Mouse (Mus musculus) brown adipose tissue, adult 24 weeks (tissue): ENCODE results near the gene Mettl17. TPM values are rescaled to one million over a fixed set of nuclear protein-coding genes. Genes with fewer than 3 reads are reported as not detected.
"Not testable (repeated sequence)": the region's sequence is repeated elsewhere in the genome, so short reads cannot be mapped to it uniquely, and the experiment has no call there.

Experiments
- H3K27ac ChIP-seq: fragments of 200-500 bp; replicated peaks from 2 replicates; pipeline ENCODE4 v1.5.1; 2012; ENCODE audit warnings: low read depth, mild to moderate bottlenecking, low read length
- H3K4me1 ChIP-seq: fragments of 200-500 bp; 2 replicates; pipeline ENCODE4 v1.6.1; 2012; ENCODE audit warnings: low read length, mixed read lengths; ENCODE audit not compliant: control insufficient read depth, insufficient read depth, insufficient read length
- H3K4me3 ChIP-seq: fragments of 200-500 bp; 2 replicates; pipeline ENCODE4 v1.5.1; 2012; ENCODE audit warnings: low read depth, mild to moderate bottlenecking, low read length, moderate library complexity; ENCODE audit not compliant: insufficient read depth
- polyA plus RNA-seq: library from polyadenylated mRNA; stranded (reverse); fragments of >200 nt; gene quantifications from 2 replicates; pipeline ENCODE4 v1.2.4, GENCODE M21; 2012; ENCODE audit not compliant: missing spikeins, insufficient read depth, insufficient read length

Gene Mettl17
- polyA plus RNA-seq: 8.3 and 21.2 TPM in 2 replicates

DNA sequence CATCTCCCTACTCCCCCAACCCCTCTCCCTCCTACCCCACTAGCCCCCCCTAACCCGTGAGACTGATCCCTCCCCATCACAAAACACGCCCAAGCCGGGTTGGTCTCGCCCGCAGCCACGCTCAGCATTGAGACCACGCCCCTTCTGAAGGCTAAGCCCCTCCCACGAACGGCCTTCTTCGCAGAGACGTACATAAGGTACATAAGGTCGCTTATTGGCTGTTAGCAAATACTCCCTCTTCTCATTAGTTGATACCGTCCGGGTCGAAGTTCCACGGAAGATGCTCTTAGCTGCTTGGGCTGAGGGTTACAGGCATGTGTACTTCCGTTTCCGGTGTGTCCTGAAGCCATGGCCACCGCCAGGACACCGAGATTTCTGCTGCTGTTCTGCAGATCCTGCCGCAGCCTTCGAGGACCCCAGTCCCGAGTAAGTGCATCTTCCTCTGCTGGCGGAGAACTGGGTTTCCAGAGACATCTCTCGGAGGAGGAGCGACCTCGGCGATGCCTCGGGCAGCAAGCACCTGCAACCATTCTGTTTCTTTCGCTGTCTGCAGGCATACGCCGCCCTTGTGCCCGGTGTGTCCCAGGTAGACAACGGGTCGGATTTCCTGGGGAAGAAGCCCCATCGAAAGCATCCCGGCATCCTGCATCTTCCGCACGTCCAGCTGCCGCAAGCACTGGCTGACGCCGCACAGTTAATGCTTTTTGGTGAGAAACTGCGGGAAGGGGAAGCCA, at the start of gene Mettl17:
TSS of gene Mettl17 (plus strand) at position 245 of the 734 bp plus-strand sequence.
- Histone ChIP-seq H3K4me1 (no peaks in the 10 kb centered on the region), H3K4me3 (peak within 1 kb of the TSS; percentile 86), H3K27ac (no peak within 1 kb of the TSS)

DNA sequence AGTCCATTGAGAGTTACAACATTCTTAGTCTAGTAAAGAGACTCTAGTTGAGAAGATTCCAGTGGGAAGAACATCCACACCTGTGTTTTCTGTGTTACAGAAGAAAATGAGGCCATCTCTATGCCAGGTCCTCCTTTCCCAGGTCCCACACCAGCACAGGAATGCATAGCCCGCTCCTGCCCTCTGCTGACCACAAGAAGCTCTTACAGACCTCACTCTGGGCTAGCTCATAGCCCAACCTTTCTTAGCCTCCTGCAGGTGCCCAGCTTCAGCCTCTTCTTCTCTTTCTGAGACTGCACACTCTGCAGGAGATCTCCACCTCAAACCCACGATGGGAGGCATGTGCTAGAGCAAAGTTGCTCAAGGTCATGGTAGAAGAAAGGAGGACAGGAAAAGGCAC, 46.2 kb upstream of the Mettl17 start:
- H3K4me3 ChIP-seq, H3K4me1 ChIP-seq, H3K27ac ChIP-seq: not testable (repeated sequence)

GRCm38 (mm10) chr14:51842250-51842649, 42.4 kb upstream of the Mettl17 start:
- no peaks in the 10 kb centered on the region for H3K4me1 ChIP-seq
- H3K4me3 ChIP-seq: no peak overlapping the region
- H3K27ac ChIP-seq: no peak overlapping the region

DNA sequence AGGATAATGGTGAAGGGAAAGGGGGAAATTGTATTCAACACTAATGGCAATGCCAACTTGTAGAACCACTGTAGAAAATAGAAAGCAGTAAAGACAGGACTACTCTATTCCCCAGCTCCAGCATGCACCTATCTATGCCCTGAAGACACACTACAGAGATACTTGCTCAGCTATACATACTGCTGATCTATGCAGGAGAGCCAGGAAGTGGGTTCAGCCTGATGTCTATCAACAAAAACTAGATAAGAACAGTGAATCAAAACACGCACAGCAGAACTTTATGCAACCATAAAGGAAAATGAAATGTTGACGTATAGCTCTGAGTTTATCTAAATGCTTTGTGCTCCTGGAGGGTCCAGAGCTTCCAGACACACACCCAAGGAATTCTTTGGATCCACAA, 41.9 kb upstream of the Mettl17 start:
- Histone ChIP-seq H3K4me3 (no peak overlapping the region), H3K27ac (no peak overlapping the region), H3K4me1 (no peaks in the 10 kb centered on the region)

GRCm38 (mm10) chr14:51843882-51844281, 40.8 kb upstream of the Mettl17 start:
- Histone ChIP-seq H3K27ac (no peak overlapping the region), H3K4me3 (no peak overlapping the region), H3K4me1 (no peaks in the 10 kb centered on the region)

DNA sequence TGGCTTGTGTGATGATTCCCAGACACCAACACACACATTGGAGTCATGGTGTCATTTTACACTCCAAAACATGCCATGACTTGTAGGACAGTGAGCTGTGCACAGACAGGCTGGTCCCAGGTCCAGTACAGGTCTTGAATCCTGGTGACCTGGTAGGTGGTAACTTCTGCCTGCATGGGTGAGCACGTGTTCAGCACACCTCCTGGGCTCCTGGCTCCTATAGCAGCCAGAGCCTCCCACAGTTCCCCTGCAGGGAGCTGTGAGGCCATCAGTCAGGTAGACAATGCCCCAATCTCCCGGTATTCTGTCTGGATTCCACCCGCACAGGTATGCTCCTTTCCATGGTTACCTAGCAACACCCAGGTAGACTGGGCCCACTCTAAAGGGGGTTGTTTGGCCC, 38.1 kb upstream of the Mettl17 start:
- H3K27ac ChIP-seq: no peak overlapping the region
- no peak overlapping the region for H3K4me3 ChIP-seq
- no peaks in the 10 kb centered on the region for H3K4me1 ChIP-seq

GRCm38 (mm10) chr14:51851006-51851405, 33.6 kb upstream of the Mettl17 start:
- not testable (repeated sequence) for H3K27ac ChIP-seq, H3K4me3 ChIP-seq, H3K4me1 ChIP-seq

- H3K27ac ChIP-seq: no peak within 1 kb of the TSS
- H3K4me3 ChIP-seq: no peak within 1 kb of the TSS
- H3K4me1 ChIP-seq: no peaks in the 10 kb centered on the region
Observed at GRCm38 (mm10) chr14:51853399-51853798, 31.2 kb upstream of the Mettl17 start, which contains the start of gene Ear6. TSS of gene Ear6 (plus strand) at chr14:51853699.

- not testable (repeated sequence) for H3K4me3 ChIP-seq, H3K4me1 ChIP-seq, H3K27ac ChIP-seq
Observed at GRCm38 (mm10) chr14:51855280-51855679, 29.4 kb upstream of the Mettl17 start.

GRCm38 (mm10) chr14:51863603-51864002, 21.0 kb upstream of the Mettl17 start:
- H3K4me3 ChIP-seq, H3K27ac ChIP-seq, H3K4me1 ChIP-seq: not testable (repeated sequence)

GRCm38 (mm10) chr14:51870756-51871155, 13.9 kb upstream of the Mettl17 start:
- Histone ChIP-seq H3K27ac (no peak overlapping the region), H3K4me1 (no peaks in the 10 kb centered on the region), H3K4me3 (no peak overlapping the region)

DNA sequence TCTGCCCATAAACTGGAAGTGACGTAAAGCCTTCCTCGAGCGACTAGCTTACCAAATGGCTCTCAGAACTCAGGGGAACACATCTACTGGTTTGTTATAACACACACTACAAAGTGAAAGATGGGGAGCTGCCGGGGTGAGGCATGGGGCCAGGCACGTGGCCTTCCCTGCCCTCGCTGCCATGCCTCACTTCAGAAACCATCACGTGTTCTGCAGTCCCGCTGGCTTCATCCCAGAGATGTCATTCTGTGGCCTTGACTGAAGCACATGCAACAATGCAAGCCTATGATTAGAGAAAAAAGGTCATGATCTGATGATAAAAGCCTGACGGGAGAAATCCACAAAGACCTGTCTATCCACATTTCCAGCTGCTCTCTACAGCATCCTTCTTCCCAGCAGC, 12.9 kb upstream of the Mettl17 start:
- no peak overlapping the region for H3K4me3 ChIP-seq
- H3K27ac ChIP-seq: no peak overlapping the region
- no peaks in the 10 kb centered on the region for H3K4me1 ChIP-seq

- Histone ChIP-seq H3K27ac (no peak overlapping the region), H3K4me3 (no peak overlapping the region), H3K4me1 (no peaks in the 10 kb centered on the region)
Observed at GRCm38 (mm10) chr14:51877517-51877916, 7.1 kb upstream of the Mettl17 start.

DNA sequence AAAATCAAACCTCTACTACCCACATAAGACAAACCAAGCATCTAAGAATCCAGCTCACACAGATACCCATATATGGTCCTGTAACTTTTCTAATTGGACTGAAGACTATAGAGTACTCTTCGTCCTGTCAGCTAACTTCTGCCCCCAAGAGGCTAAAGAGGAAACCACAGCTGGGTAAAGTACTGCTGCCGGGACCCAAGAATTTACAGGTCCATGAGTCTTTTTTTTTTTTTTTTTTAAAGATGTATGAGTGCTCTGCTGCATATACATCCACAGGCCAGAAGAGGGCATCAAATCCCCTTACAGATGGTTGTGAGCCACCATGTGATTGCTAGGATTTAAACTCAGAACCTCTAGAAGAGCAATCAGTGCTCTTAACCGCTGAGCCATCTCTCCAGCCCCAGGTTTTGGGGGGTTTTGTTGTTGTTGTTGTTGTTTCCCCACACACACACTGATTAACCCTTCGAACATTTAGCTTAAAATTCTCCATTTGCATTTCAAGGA, 1.1 kb upstream of the Mettl17 start:
- peak overlapping the region; percentile 47 for H3K4me3 ChIP-seq
- H3K4me1 ChIP-seq: no peaks in the 10 kb centered on the region
- H3K27ac ChIP-seq: no peak overlapping the region

- Histone ChIP-seq H3K4me1 (no peaks in the 10 kb centered on the region), H3K27ac (no peak overlapping the region), H3K4me3 (peak overlapping the region; percentile 47)
Observed at GRCm38 (mm10) chr14:51884031-51884544, 554 bp upstream of the Mettl17 start.

DNA sequence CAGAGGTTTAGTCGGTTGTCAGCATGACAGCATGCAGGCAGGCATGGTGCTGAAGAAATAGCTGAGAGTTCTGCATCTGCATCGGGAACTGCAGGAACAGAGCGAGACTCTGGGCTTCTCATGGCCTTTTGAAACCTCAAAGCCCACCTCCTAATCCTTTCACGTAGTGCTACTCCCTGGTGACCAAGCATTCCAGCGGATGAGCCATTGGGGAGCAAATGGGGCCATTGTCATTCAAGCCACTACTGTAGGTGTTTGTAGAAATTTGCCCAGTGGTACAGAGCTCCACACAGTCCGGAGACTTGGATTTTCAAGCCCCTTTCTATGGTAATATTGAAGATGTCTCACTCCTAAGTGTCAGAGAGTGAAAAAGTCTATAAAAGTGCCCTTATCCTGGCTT, 1.4 kb downstream of the Mettl17 start:
- H3K4me1 ChIP-seq: no peaks in the 10 kb centered on the region
- 0 out of 2 replicates have a peak overlapping the region, but pooled peaks have one; percentile 8 for H3K4me3 ChIP-seq
- H3K27ac ChIP-seq: no peak overlapping the region
